ENCODE assay signal across 25 mouse cellular contexts in the genomic region with DNA sequence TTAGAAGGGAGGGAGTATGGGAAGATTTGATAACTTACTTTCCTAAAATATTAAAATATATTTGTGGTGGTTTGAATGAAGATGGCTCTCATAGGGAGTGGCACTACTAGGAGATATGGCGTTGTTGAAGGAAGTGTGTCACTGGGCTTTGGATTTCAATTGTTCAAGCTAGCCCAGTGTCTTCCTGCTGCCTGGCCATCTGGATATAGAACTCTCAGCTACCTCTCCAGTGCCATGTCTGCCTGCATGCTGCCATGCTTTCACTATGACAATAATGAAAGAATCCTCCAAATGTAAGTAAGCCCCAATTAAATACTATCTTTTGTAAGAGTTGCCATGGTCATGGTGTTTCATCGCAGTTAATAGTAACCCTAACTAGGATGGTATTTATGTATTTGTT. TPM values are rescaled to one million over a fixed set of nuclear protein-coding genes. Genes with fewer than 3 reads are reported as not detected.
DNase-seq lines count a peak whose midpoint lies in the region; ATAC-seq and TF ChIP-seq lines count a peak whose summit lies in the region.
"Had no signal": no experiment of that assay in that cellular context is flagged by ENCODE, and none has a peak within 500 bp of the region (broad histone marks: within the 10 kb centered on the region; RNA-seq: fewer than 3 reads in every experiment).

No protein-coding gene starts in this region.

- no peaks in the 10 kb centered on the region for H3K36me3 ChIP-seq in hindbrain, postnatal 0 days (ENCODE audit: insufficient read depth, low read length)
- no peaks in the 10 kb centered on the region for H3K36me3 ChIP-seq in hindbrain, embryonic 12.5 days
- H3K36me3 ChIP-seq in liver, embryonic 13.5 days, result peaks cover 8% of the 10 kb centered on the region; the same call in 1 of the 2 replicates
- 0 out of 2 replicates have a peak, but pooled peaks cover 3% of the 10 kb centered on the region for H3K36me3 ChIP-seq in liver, postnatal 0 days (replicated peaks; ENCODE audit: insufficient read depth, low read length)
- H3K36me3 ChIP-seq: embryonic facial prominence, embryonic 15.5 days; forebrain, embryonic 12.5 days had no signal

- WGBS in hindbrain, postnatal 0 days, result 81% methylated on average over 2 of the region's 2 CpGs
- WGBS in hindbrain, embryonic 12.5 days, result 93% methylated on average over 2 of the region's 2 CpGs
- WGBS in liver, embryonic 13.5 days (ENCODE audit: insufficient replicate concordance), result 83% methylated on average over 2 of the region's 2 CpGs
- 94% methylated on average over 2 of the region's 2 CpGs for WGBS in liver, postnatal 0 days (ENCODE audit: insufficient replicate concordance)

- TF ChIP-seq EP300 in liver, postnatal 0 days (IDR thresholded peaks at IDR 0.05; ENCODE audit: low read depth), result no peak

- H3K4me1 ChIP-seq in hindbrain, postnatal 0 days (ENCODE audit: insufficient read depth, low read length), result no peaks in the 10 kb centered on the region
- no peaks in the 10 kb centered on the region for H3K4me1 ChIP-seq in hindbrain, embryonic 12.5 days
- peaks cover 70% of the 10 kb centered on the region for H3K4me1 ChIP-seq in liver, embryonic 13.5 days (replicated peaks)
- peaks cover 26% of the 10 kb centered on the region for H3K4me1 ChIP-seq in liver, postnatal 0 days (ENCODE audit: insufficient read depth)
- H3K4me1 ChIP-seq: embryonic facial prominence, embryonic 13.5 days; embryonic facial prominence, embryonic 15.5 days; forebrain, embryonic 12.5 days had no signal

- no peak for TF ChIP-seq CTCF in hindbrain, postnatal 0 days (IDR thresholded peaks at IDR 0.05; ENCODE audit: low read depth)
- no peak for TF ChIP-seq CTCF in liver, postnatal 0 days (IDR thresholded peaks at IDR 0.05; ENCODE audit: low read depth)

- H3K9me3 ChIP-seq in hindbrain, postnatal 0 days (ENCODE audit: low read length), result no peaks in the 10 kb centered on the region
- H3K9me3 ChIP-seq in hindbrain, embryonic 12.5 days (replicated peaks), result no peaks in the 10 kb centered on the region
- H3K9me3 ChIP-seq in liver, embryonic 13.5 days (replicated peaks), result no peaks in the 10 kb centered on the region
- no peaks in the 10 kb centered on the region for H3K9me3 ChIP-seq in liver, postnatal 0 days (ENCODE audit: low read length)
- H3K9me3 ChIP-seq: embryonic facial prominence, embryonic 13.5 days; embryonic facial prominence, embryonic 15.5 days; forebrain, embryonic 10.5 days; forebrain, embryonic 12.5 days; G1E had no signal

- no peak overlapping the region for H3K9ac ChIP-seq in hindbrain, postnatal 0 days (replicated peaks; ENCODE audit: low read length)
- H3K9ac ChIP-seq in hindbrain, embryonic 12.5 days, result no peak overlapping the region
- no peak overlapping the region for H3K9ac ChIP-seq in liver, embryonic 13.5 days
- no peak overlapping the region for H3K9ac ChIP-seq in liver, postnatal 0 days (replicated peaks)
- H3K9ac ChIP-seq: embryonic facial prominence, embryonic 13.5 days; embryonic facial prominence, embryonic 15.5 days; forebrain, embryonic 12.5 days; forebrain, postnatal 0 days had no signal

- peak; percentile 28 for DNase-seq in cerebellum, adult 9-10 months
- peak; percentile 27 to 42 for DNase-seq in cerebellum, postnatal 10 days
- DNase-seq in cerebellum, adult 11-12 months, result no peak
- no peak for DNase-seq in hindbrain, postnatal 0 days (ENCODE audit: low spot score)
- no peak for DNase-seq in liver, embryonic 13.5 days
- no peak for DNase-seq in liver, postnatal 0 days
- DNase-seq: adrenal gland, adult 8-10 months; adrenal gland, postnatal 14 days; adrenal gland, postnatal 36 days; B cell, adult 2 months; embryo, embryonic 11 days; forebrain, postnatal 0 days had no signal

- H3K27ac ChIP-seq in hindbrain, postnatal 0 days, result peak overlapping the region; percentile 32; the same call in 1 of the 2 replicates
- no peak overlapping the region for H3K27ac ChIP-seq in hindbrain, embryonic 12.5 days
- H3K27ac ChIP-seq in liver, embryonic 13.5 days, result peak overlapping the region; percentile 51
- H3K27ac ChIP-seq in liver, postnatal 0 days (ENCODE audit: low read depth), result no peak overlapping the region
- H3K27ac ChIP-seq: embryonic facial prominence, embryonic 13.5 days; embryonic facial prominence, embryonic 15.5 days; forebrain, embryonic 10.5 days; forebrain, embryonic 12.5 days had no signal

- no peaks in the 10 kb centered on the region for H3K27me3 ChIP-seq in hindbrain, postnatal 0 days (ENCODE audit: insufficient read depth, low read length)
- H3K27me3 ChIP-seq in hindbrain, embryonic 12.5 days, result no peaks in the 10 kb centered on the region
- H3K27me3 ChIP-seq in liver, embryonic 13.5 days, result no peaks in the 10 kb centered on the region
- no peaks in the 10 kb centered on the region for H3K27me3 ChIP-seq in liver, postnatal 0 days (ENCODE audit: insufficient read depth, low read length)
- H3K27me3 ChIP-seq: CH12.LX; embryonic facial prominence, embryonic 13.5 days; embryonic facial prominence, embryonic 15.5 days; forebrain, embryonic 12.5 days; Patski had no signal

- ATAC-seq in cerebellum, adult (ENCODE audit: insufficient number of reproducible peaks, low FRiP score, low TSS enrichment), result no peak
- ATAC-seq in hindbrain, postnatal 0 days, result no peak
- ATAC-seq in hindbrain, embryonic 12.5 days (ENCODE audit: low FRiP score), result no peak
- ATAC-seq in liver, embryonic 13.5 days (ENCODE audit: low read depth), result no peak
- no peak for ATAC-seq in liver, postnatal 0 days
- ATAC-seq: activated CD4-positive, CD25-positive, alpha-beta regulatory T cell, adult 4 months; CD4-positive, CD25-positive, alpha-beta regulatory T cell, adult 4 months; forebrain, embryonic 14.5 days; forebrain, postnatal 0 days; Patski had no signal

- no peak overlapping the region for H3K4me3 ChIP-seq in hindbrain, postnatal 0 days (ENCODE audit: low read length)
- no peak overlapping the region for H3K4me3 ChIP-seq in hindbrain, embryonic 12.5 days
- no peak overlapping the region for H3K4me3 ChIP-seq in liver, embryonic 13.5 days (replicated peaks)
- H3K4me3 ChIP-seq in liver, postnatal 0 days (ENCODE audit: low read depth, low read length), result no peak overlapping the region
- H3K4me3 ChIP-seq: embryonic facial prominence, embryonic 13.5 days; embryonic facial prominence, embryonic 15.5 days; erythroblast, embryonic 14.5 days; forebrain, embryonic 10.5 days; forebrain, embryonic 12.5 days had no signal

- no peak overlapping the region for H3K4me2 ChIP-seq in hindbrain, postnatal 0 days (ENCODE audit: low read depth, low read length)
- H3K4me2 ChIP-seq in hindbrain, embryonic 12.5 days (replicated peaks), result no peak overlapping the region
- H3K4me2 ChIP-seq in liver, embryonic 13.5 days, result no peak overlapping the region
- H3K4me2 ChIP-seq in liver, postnatal 0 days (ENCODE audit: low read depth, low read length), result no peak overlapping the region
- H3K4me2 ChIP-seq: embryonic facial prominence, embryonic 13.5 days; embryonic facial prominence, embryonic 15.5 days; forebrain, embryonic 12.5 days had no signal

RNA-seq across cellular contexts. Expression of a gene that starts 40.7 kb away (rescaled TPM):
- total RNA-seq in hindbrain, postnatal 0 days (2014; rRNA removed), result 82.5 and 104 TPM in 2 replicates
- polyA plus RNA-seq in hindbrain, postnatal 0 days (2015; fragmentation: Nextera tagmentation; extraction: Ambion mirVana), result 141 and 152 TPM in 2 replicates
- 205 and 210 TPM in 2 replicates for polyA plus RNA-seq in hindbrain, embryonic 12.5 days (2016; fragmentation: Nextera tagmentation; extraction: Ambion mirVana)
- 129 and 146 TPM in 2 replicates for polyA plus RNA-seq in liver, embryonic 13.5 days (2015; fragmentation: Nextera tagmentation; extraction: Ambion mirVana)
- polyA plus RNA-seq in liver, postnatal 0 days (2015; fragmentation: Nextera tagmentation; extraction: Ambion mirVana), result 160 and 165 TPM in 2 replicates

RNA-seq across cellular contexts. Expression of a gene that starts 42.5 kb away (rescaled TPM):
- 17.6 and 20.8 TPM in 2 replicates for total RNA-seq in hindbrain, postnatal 0 days (2014; rRNA removed)
- 14.3 and 14.9 TPM in 2 replicates for polyA plus RNA-seq in hindbrain, postnatal 0 days (2015; fragmentation: Nextera tagmentation; extraction: Ambion mirVana)
- polyA plus RNA-seq in hindbrain, embryonic 12.5 days (2016; fragmentation: Nextera tagmentation; extraction: Ambion mirVana), result 3.8 and 4.3 TPM in 2 replicates
- polyA plus RNA-seq in liver, embryonic 13.5 days (2015; fragmentation: Nextera tagmentation; extraction: Ambion mirVana), result 23.3 and 25.4 TPM in 2 replicates
- 265 and 296 TPM in 2 replicates for polyA plus RNA-seq in liver, postnatal 0 days (2015; fragmentation: Nextera tagmentation; extraction: Ambion mirVana)

Comparison
In these comparisons a context has a peak if more than half of its experiments do, and no peak if none do; other contexts are left out.
1. DNase-seq: peak in cerebellum, adult 9-10 months (single experiment) and cerebellum, postnatal 10 days (2 of 2); none in cerebellum, adult 11-12 months (single experiment), hindbrain, postnatal 0 days (single experiment), liver, embryonic 13.5 days (single experiment) and liver, postnatal 0 days (single experiment).
2. H3K27ac ChIP-seq: peak in hindbrain, postnatal 0 days (single experiment) and liver, embryonic 13.5 days (single experiment); none in hindbrain, embryonic 12.5 days (single experiment) and liver, postnatal 0 days (single experiment).
3. RNA of a gene that starts 42.5 kb away (polyA plus RNA-seq): 265 to 296 TPM in liver, postnatal 0 days; 23.3 to 25.4 TPM in liver, embryonic 13.5 days, 14.3 to 14.9 TPM in hindbrain, postnatal 0 days and 3.8 to 4.3 TPM in hindbrain, embryonic 12.5 days; every median in the first group is over 10 times any median in the second.